Mouse (Mus musculus) kidney, postnatal 36 days (tissue): ENCODE results near the gene Usp12.
A peak's percentile ranks its signal among the peaks of the same experiment; 100 is the strongest.

Experiments
- DNase-seq, 2 experiments: peaks; one replicate each; pipeline ENCODE4 v3.0.0; 2021 to 2022; ENCODE audit warnings: mixed read lengths in 2 of 2

The Usp12 gene

DNA sequence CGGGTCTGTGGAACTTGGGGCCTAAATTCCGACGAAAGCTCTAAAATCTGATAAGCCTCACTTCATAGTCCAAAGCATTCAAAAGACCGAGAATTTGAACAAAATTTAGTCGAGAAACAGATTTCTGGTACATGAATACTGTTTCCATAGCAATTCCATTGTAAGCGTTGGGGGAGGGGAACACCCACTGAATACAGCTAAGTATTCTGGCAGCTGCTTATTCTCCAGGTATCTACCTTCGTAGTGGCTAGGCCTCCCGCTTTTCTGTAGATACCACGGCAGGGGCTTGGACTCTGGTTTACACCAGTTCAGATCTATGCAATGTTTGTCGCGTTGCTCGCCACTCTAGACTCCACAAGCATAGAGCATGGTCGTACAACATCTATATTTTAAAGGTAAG is 922 bp upstream of the Usp12 start:
- DNase-seq, result no peak

- peak in 1 of 2 experiments; percentile 46 for DNase-seq
Measured at GRCm38 (mm10) chr5:146794084-146794852, 538 bp downstream of the Usp12 start.

DNA sequence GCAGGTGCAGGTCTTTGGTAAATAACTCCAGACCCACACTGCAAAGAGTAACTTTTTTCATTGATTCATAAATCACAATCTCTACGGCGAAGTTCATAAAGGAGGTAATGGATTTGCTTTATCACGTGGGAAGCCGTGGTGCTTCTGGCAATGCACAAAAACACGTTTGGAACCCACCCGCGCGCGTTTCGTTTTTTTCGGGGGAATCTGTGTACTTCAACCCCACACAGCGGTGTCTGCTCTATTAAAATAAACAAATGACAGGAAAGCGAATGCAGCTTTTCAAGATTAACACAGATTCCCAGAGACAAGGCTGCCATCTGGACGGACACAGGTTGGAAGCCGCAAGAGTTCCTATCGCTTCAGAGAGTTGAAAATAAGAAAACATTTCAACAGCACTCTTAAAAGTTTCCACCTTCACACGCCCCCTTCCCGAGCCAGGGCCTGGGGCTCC is 1.1 kb downstream of the Usp12 start:
- DNase-seq, result no peak

GRCm38 (mm10) chr5:146792140-146792791 is 2.5 kb downstream of the Usp12 start:
- peak; percentile 47 to 49 for DNase-seq

DNA sequence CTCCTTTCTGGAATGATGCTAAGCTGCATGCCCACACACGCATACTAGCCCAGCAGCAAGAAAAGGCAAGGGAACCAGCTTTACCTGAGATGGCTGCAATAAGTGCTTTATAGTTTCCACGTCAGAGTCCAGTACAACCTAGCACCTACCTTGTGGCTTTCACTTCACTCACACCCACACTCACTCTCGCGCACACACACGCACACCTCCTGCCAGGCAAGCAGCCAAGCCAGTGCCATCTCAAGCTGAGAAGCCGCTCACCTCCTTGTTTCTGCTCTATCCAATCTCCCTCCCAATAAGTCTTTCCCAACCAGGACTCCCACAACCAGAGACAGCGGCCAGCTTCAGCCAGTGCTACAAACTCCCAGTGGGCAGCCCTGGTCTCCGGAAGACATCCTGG is 3.9 kb downstream of the Usp12 start:
- peak in 1 of 2 experiments; percentile 64 for DNase-seq

GRCm38 (mm10) chr5:146789413-146789812 is 5.4 kb downstream of the Usp12 start:
- peak; percentile 66 to 80 for DNase-seq

GRCm38 (mm10) chr5:146786123-146786522 is 8.7 kb downstream of the Usp12 start:
- peak; percentile 30 to 43 for DNase-seq

- no peak for DNase-seq
Measured at GRCm38 (mm10) chr5:146783891-146784290, 10.9 kb downstream of the Usp12 start.

GRCm38 (mm10) chr5:146783300-146783699 is 11.5 kb downstream of the Usp12 start:
- DNase-seq, result peak; percentile 67 to 73

GRCm38 (mm10) chr5:146781663-146782062 is 13.1 kb downstream of the Usp12 start:
- DNase-seq, result no peak

DNA sequence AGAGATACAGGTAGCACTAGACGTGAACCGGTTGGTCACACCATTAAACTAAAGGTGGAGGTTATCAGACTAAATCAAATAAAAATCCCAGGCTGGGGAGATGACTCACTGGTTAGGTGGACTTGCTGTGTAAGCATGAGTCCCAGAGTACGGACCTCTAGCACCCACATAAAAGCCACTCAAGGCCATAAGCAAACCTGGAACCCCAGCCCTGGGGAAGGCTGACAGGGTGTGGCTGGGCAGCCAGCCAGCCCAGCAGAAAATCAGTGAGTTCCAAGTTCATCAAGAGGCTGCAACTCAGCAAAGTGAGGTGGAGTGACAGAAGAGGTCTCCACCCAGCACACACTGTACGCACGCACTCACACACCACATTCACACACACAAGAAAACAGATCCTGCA is 14.9 kb downstream of the Usp12 start:
- peak; percentile 66 to 77 for DNase-seq

DNA sequence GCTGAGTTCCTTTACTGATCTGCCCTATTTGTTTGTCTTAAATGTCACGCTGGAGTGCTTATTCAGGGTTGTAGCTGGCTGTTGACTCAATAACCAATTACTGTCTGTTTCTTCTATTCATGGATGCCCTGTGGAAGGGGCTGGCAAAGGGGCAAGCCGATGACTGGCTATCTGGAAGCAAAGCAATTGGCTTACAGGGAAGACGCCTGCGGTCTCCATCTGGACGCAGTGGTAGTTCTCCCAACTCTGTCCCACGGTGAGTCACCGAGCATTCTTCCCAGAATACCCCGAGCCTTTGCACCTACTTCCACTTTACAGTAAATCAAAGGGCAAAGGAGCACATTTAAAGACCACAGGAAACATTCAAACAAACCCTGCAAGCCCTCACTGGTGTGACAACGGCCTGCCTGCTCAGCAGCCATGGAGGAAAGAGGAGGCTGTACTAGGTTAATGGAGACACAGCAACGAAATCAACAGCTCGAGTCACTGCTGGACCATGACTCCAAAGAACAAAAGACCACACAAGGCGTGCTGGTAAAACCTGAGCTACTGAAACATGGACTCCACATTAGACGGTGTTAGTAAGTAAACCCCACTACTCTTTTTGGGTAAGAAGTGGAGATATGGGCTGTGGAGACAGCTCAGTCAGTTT is 17.7 kb downstream of the Usp12 start:
- peak in 1 of 2 experiments; percentile 24 for DNase-seq

DNA sequence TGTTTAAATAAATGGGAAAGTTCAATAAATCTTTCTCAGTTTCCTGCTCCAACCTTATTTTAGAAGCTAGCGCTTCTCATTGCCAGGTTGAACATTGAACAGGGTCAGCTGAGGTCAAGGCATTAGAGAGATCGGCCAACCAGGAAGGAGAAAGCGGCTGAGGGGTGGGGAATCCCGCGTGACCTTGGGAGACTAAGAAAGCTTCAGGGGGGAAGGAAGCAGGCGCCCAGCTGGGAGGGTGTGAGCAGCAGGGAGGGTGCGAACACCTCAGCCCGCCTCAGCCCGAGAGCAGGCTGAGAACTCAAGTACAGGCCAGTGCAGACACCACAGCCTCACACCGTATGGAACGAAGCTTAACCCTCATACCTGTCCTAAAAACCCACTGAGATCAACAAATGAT is 22.8 kb downstream of the Usp12 start:
- peak; percentile 89 to 94 for DNase-seq

- DNase-seq, result peak; percentile 44 to 48
Measured at GRCm38 (mm10) chr5:146770002-146770848, 24.6 kb downstream of the Usp12 start.

DNA sequence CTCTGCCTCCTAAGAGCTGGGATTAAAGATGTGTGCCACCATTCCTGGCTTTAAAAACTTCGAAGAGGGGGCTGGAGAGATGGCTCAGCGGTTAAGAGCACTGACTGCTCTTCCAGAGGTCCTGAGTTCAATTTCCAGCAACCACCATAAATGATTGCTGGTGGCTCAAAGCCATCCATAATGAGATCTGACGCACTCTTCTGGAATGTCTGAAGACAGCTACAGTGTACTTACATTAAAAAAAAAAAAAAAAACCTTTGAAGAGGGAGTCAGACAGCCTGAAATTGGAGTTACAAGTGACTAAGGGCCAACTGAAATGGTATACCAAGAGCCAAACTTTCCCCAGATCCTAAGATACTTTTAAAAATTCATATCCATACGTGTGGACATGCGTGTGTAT is 29.0 kb downstream of the Usp12 start:
- DNase-seq, result no peak

GRCm38 (mm10) chr5:146759159-146759558 is 35.6 kb downstream of the Usp12 start:
- peak; percentile 55 to 81 for DNase-seq

DNA sequence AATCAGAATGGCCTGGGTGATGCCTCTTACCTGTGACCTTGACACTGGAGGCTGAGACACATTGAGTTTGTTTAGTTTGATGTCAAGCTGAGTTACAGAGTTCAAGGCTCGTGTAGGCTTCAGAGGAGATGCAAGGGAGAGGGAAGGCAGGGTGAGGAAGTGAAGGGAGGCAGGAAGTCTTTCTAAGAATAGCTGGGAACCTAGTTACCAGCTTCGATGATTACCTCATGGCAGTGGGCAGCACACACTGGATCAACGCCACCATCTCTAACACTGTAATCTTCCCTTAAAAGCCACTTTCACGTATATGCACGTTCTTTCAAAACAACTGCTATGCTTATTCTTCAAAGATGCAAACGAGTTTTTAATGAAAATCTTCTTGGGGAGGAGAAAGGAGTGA is 36.9 kb downstream of the Usp12 start:
- DNase-seq, result no peak

DNA sequence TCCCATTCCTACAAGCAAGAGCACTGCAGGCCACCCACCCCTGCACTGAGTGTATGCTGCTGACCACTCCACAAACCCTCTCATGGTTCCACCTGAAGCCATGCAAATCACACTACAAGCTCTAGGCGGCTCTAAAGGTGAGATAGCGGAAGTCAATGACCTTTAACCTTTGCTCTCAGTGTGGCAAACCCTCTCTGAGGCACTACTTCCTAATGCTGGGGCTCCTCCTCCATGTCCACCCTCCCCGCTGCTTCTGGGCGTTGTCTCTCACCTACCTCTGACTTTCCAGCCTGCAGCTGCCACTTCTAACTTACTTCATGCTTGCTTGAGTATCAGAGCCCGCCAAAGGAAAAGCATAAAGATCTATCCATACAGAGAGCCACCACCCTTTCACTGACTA is 37.5 kb downstream of the Usp12 start:
- peak in 1 of 2 experiments; percentile 28 for DNase-seq

DNA sequence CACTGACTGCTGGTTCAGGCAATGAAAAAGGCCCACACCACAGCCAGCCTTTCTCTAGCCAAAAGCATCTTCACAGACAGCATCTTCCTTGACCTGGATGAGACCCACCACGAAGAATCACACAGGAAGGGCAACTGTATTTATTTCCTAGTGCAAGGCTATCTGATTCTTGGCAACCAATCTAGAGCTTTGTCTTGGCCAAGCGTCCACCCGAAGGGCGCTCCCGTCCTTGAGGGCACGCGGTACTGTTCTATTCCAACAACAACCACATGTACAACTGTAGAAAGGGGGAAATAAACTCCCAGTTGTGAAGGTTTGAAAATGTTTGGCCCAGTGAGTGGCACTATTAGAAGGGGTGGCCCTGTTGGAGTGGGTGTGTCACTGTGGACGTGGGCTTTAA is 41.6 kb downstream of the Usp12 start:
- no peak for DNase-seq

DNA sequence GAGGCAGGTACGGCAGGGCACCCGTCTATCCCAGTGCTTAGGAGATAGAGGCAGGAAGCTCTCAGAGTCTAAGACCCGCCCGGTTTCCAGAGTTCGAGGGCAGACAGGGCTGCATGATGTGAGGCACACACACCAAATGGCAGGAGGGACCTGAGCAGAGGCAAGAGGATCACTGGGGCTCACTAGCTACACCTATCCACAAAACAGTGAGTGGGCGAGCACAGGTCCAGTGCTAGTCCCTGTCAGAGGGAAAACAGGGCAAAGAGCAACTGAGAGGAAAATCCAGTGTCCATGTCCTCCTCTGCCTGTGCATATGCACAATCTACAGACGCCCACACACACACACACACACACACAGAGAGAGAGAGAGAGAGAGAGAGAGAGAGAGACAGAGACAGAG is 43.8 kb downstream of the Usp12 start:
- no peak for DNase-seq

DNA sequence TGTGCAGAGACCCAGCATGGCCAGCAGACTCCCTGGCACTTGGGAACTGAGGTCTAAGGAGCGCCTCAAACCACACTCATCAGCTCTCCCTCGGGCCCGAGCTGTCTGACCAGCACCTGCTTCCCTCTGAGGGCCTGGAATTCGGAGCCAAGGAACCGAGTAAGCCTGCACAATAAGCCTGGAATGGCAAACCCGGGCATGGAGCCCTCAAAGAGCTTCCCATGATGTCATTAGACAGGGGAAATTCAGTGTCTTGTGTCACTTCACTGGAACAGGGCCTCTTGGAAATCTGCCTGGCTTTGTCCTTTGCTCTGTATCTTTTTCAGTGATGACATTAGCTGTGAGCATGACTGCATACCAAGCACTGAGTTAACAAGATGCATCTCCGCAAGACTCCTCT is 44.5 kb downstream of the Usp12 start:
- DNase-seq, result peak; percentile 35 to 37

DNA sequence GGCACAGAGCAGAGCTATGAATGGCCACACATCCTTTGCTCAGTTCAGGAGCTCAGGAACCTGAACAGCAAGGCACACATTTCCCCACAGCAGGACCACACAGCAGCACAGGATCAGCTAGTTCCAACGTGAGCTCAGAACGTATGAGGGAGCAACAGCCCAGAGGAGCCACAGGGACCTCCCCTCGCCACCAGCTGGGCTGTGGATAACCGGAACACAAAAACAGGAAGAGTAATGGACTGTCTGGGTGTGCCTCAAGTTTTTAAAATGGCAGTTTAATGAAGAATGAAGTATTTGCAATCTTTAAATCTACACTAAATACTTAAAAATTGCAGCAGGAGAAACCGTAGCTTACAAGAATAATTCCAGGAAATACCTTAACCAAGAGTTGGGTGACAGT is 44.9 kb downstream of the Usp12 start:
- DNase-seq, result no peak
